18 mouse cellular contexts compared by ENCODE assay signal in genomic region chr13:32372531-32372883, GRCm38 (mm10).
"Had no signal": no experiment of that assay in that cellular context is flagged by ENCODE, and none has a peak within 500 bp of the region (broad histone marks: within the 10 kb centered on the region; RNA-seq: fewer than 3 reads in every experiment).

No protein-coding gene starts in this region.

- H3K9me3 ChIP-seq: neural tube, embryonic 15.5 days had no signal

- H3K27me3 ChIP-seq: midbrain, embryonic 12.5 days; neural tube, embryonic 13.5 days; neural tube, embryonic 15.5 days had no signal

- H3K27ac ChIP-seq: midbrain, embryonic 10.5 days; midbrain, embryonic 12.5 days; neural tube, embryonic 13.5 days; neural tube, embryonic 15.5 days had no signal

- H3K36me3 ChIP-seq: midbrain, embryonic 10.5 days; midbrain, embryonic 12.5 days; neural tube, embryonic 13.5 days; neural tube, embryonic 15.5 days had no signal

- H3K4me3 ChIP-seq: midbrain, embryonic 10.5 days; midbrain, embryonic 12.5 days; myocyte; neural tube, embryonic 13.5 days; neural tube, embryonic 15.5 days had no signal

- ATAC-seq: midbrain, embryonic 16.5 days had no signal

- H3K4me2 ChIP-seq: lung, embryonic 14.5 days; midbrain, embryonic 12.5 days; neural tube, embryonic 13.5 days; neural tube, embryonic 15.5 days had no signal

- DNase-seq: lung, adult 18-20 months; lung, embryonic 14.5 days; lung, postnatal 10 days; lung, postnatal 4 days; midbrain, embryonic 14.5 days; retina, postnatal 1 day; right cerebral cortex, adult 18-20 months; right cerebral cortex, postnatal 25 days; right cerebral cortex, postnatal 4 days; thymus, adult 18-20 months; thymus, postnatal 14 days; thymus, postnatal 36 days had no signal

- H3K4me1 ChIP-seq: midbrain, embryonic 10.5 days; midbrain, embryonic 12.5 days; neural tube, embryonic 13.5 days; neural tube, embryonic 15.5 days had no signal

- H3K9ac ChIP-seq: lung, embryonic 14.5 days; midbrain, embryonic 12.5 days; neural tube, embryonic 13.5 days; neural tube, embryonic 15.5 days had no signal
